In the genomic region with DNA sequence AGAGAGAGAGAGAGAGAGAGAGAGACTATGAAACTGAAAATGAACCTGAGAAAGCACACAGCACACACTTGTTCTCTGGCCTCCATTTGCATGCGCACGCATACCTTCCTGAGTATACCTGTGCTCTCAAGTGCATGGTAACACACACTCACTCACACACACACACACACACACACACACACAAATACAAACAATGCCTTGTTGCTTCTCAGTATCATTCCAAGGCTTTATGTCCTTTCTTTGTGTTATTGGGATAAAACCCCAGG, we compare ENCODE assay signal across 21 mouse cellular contexts. TPM values are rescaled to one million over a fixed set of nuclear protein-coding genes. Genes with fewer than 3 reads are reported as not detected.
DNase-seq lines count a peak whose midpoint lies in the region; ATAC-seq and TF ChIP-seq lines count a peak whose summit lies in the region.
"Had no signal": no experiment of that assay in that cellular context is flagged by ENCODE, and none has a peak within 500 bp of the region (broad histone marks: within the 10 kb centered on the region; RNA-seq: fewer than 3 reads in every experiment).

No protein-coding gene starts in this region.

- peak overlapping the region; percentile 86 for H3K27ac ChIP-seq in spleen, adult 2 months (ENCODE audit: insufficient read depth, low read length)
- H3K27ac ChIP-seq in bone marrow, adult 2 months (ENCODE audit: control insufficient read depth, insufficient read depth, low read depth, low read length, poor library complexity), result peak overlapping the region; percentile 78
- H3K27ac ChIP-seq in lung, postnatal 0 days (ENCODE audit: low read length), result no peak overlapping the region
- H3K27ac ChIP-seq: embryonic facial prominence, embryonic 13.5 days; forebrain, embryonic 12.5 days; heart, embryonic 10.5 days; hindbrain, embryonic 13.5 days; hindbrain, postnatal 0 days; intestine, embryonic 15.5 days had no signal

- no peak overlapping the region for H3K4me2 ChIP-seq in lung, postnatal 0 days (replicated peaks; ENCODE audit: low read depth, low read length)
- H3K4me2 ChIP-seq: embryonic facial prominence, embryonic 13.5 days; forebrain, embryonic 12.5 days; hindbrain, embryonic 13.5 days; intestine, embryonic 15.5 days had no signal

- H3K36me3 ChIP-seq in spleen, adult 2 months (ENCODE audit: control insufficient read depth, insufficient read depth, low read length), result no peaks in the 10 kb centered on the region
- H3K36me3 ChIP-seq in lung, postnatal 0 days (ENCODE audit: insufficient read depth, low read length), result no peaks in the 10 kb centered on the region
- H3K36me3 ChIP-seq: embryonic facial prominence, embryonic 13.5 days; forebrain, embryonic 12.5 days; heart, embryonic 10.5 days; hindbrain, embryonic 13.5 days; intestine, embryonic 15.5 days had no signal

- TF ChIP-seq POLR2A in spleen, adult 2 months (IDR thresholded peaks at IDR 0.05; ENCODE audit: low read depth, low read length), result no peak
- TF ChIP-seq POLR2A in bone marrow, adult 2 months (IDR thresholded peaks at IDR 0.05; ENCODE audit: borderline replicate concordance, control insufficient read depth, low read depth, low read length), result no peak

- no peaks in the 10 kb centered on the region for H3K27me3 ChIP-seq in spleen, adult 2 months (ENCODE audit: control insufficient read depth, insufficient read depth, low read length)
- no peaks in the 10 kb centered on the region for H3K27me3 ChIP-seq in lung, postnatal 0 days (replicated peaks; ENCODE audit: insufficient read depth, low read length)
- H3K27me3 ChIP-seq: embryonic facial prominence, embryonic 13.5 days; forebrain, embryonic 12.5 days; hindbrain, embryonic 13.5 days; intestine, embryonic 15.5 days had no signal

- no peak for TF ChIP-seq EP300 in lung, postnatal 0 days (IDR thresholded peaks at IDR 0.05)

- H3K9ac ChIP-seq in lung, postnatal 0 days (replicated peaks; ENCODE audit: low read depth), result no peak overlapping the region
- H3K9ac ChIP-seq: embryonic facial prominence, embryonic 13.5 days; forebrain, embryonic 12.5 days; hindbrain, embryonic 13.5 days; intestine, embryonic 15.5 days had no signal

- no peak for TF ChIP-seq CTCF in spleen, adult 2 months (IDR thresholded peaks at IDR 0.05; ENCODE audit: extremely low read depth, insufficient read depth, insufficient read length, insufficient replicate concordance)
- no peak for TF ChIP-seq CTCF in bone marrow, adult 2 months (IDR thresholded peaks at IDR 0.05; ENCODE audit: control insufficient read depth, insufficient read depth, low read length)
- TF ChIP-seq CTCF in lung, postnatal 0 days (IDR thresholded peaks at IDR 0.05), result no peak

- WGBS in spleen, adult 2 months, result 61% methylated on average over 2 of the region's 2 CpGs
- 83% methylated on average over 2 of the region's 2 CpGs for WGBS in bone marrow, adult 2 months
- WGBS in lung, postnatal 0 days, result 100% methylated on average over 2 of the region's 2 CpGs

- intact Hi-C loops in gastrocnemius, postnatal 14 days (cut with DNase I; ENCODE audit: low total_unique reads), result no loop called here

- no peak for DNase-seq in spleen, adult 2 months (ENCODE audit: low read depth in 1 of 2, low spot score in 2 of 2)
- DNase-seq in spleen, postnatal 14 days (ENCODE audit: low spot score in 2 of 2), result no peak
- DNase-seq in lung, postnatal 0 days (ENCODE audit: low spot score), result no peak
- no peak for DNase-seq in gastrocnemius, postnatal 14 days
- DNase-seq: adrenal gland, adult 8-10 months; adrenal gland, postnatal 36 days; cerebellum, adult 18-20 months; cerebellum, adult 9-11 months; cerebellum, postnatal 36 days; heart, adult 18-20 months; heart, postnatal 10 days; heart, postnatal 4 days had no signal

- no peaks in the 10 kb centered on the region for H3K9me3 ChIP-seq in lung, postnatal 0 days (ENCODE audit: low read length)
- H3K9me3 ChIP-seq: embryonic facial prominence, embryonic 13.5 days; forebrain, embryonic 12.5 days; heart, embryonic 10.5 days; hindbrain, embryonic 13.5 days; intestine, embryonic 15.5 days had no signal

- H3K4me1 ChIP-seq in spleen, adult 2 months (ENCODE audit: control insufficient read depth, insufficient read depth, insufficient read length), result peaks cover 14% of the 10 kb centered on the region; the same call in 1 of the 2 replicates
- H3K4me1 ChIP-seq in bone marrow, adult 2 months (ENCODE audit: control insufficient read depth, insufficient read depth, low read length), result peaks cover 1% of the 10 kb centered on the region; the same call in 1 of the 2 replicates
- H3K4me1 ChIP-seq in lung, postnatal 0 days (ENCODE audit: insufficient read depth, low read depth, low read length), result no peaks in the 10 kb centered on the region
- H3K4me1 ChIP-seq: embryonic facial prominence, embryonic 13.5 days; forebrain, embryonic 12.5 days; heart, embryonic 10.5 days; hindbrain, embryonic 13.5 days; intestine, embryonic 15.5 days had no signal

- no peak overlapping the region for H3K4me3 ChIP-seq in spleen, adult 2 months (ENCODE audit: extremely low read depth, insufficient read depth, insufficient read length)
- no peak overlapping the region for H3K4me3 ChIP-seq in bone marrow, adult 2 months (replicated peaks; ENCODE audit: control insufficient read depth, low read depth, low read length)
- H3K4me3 ChIP-seq in lung, postnatal 0 days (ENCODE audit: low read depth, low read length), result no peak overlapping the region
- H3K4me3 ChIP-seq: embryonic facial prominence, embryonic 13.5 days; forebrain, embryonic 12.5 days; heart, embryonic 10.5 days; hindbrain, embryonic 13.5 days; intestine, embryonic 15.5 days had no signal

- peak; percentile 67 for ATAC-seq in CD4-positive, CD25-positive, alpha-beta regulatory T cell, adult 4 months
- peak; percentile 46; the same call in 1 of the 2 replicates for ATAC-seq in neutrophil, adult 5-6 weeks (ENCODE audit: extremely low read depth, insufficient number of reproducible peaks, low FRiP score, poor library complexity, severe bottlenecking)
- no peak for ATAC-seq in lung, postnatal 0 days
- ATAC-seq: hindbrain, postnatal 0 days; intestine, embryonic 15.5 days had no signal

RNA-seq across cellular contexts. Expression of a gene that starts 9.8 kb away (rescaled TPM):
- 4.4 and 4.5 TPM in 2 replicates for polyA plus RNA-seq in spleen, adult 2 months (2012; rRNA removed)
- 10 to 100 TPM; 36.6 to 47.9 TPM for polyA plus RNA-seq in CD4-positive, CD25-positive, alpha-beta regulatory T cell, adult 4 months (2017; shearing (Covaris generic))
- 7.7 and 10.7 TPM in 2 replicates for polyA plus RNA-seq in bone marrow, adult 2 months (2011; ENCODE audit: insufficient read depth, insufficient read length, low replicate concordance, missing spikeins)
- total RNA-seq in neutrophil, adult 5-6 weeks (2017), result 250 and 253 TPM in 2 replicates
- polyA plus RNA-seq in lung, postnatal 0 days (2015; fragmentation: Nextera tagmentation; extraction: Ambion mirVana), result 2.3 and 2.9 TPM in 2 replicates
- total RNA-seq in gastrocnemius, postnatal 14 days (2021), result 1 to 10 TPM; 6.7 to 7.4 TPM
